8 mouse cellular contexts compared by ENCODE assay signal in genomic region chr7:80803173-80803872, GRCm38 (mm10). TPM values are rescaled to one million over a fixed set of nuclear protein-coding genes. Genes with fewer than 3 reads are reported as not detected.
DNase-seq lines count a peak whose midpoint lies in the region; ATAC-seq lines count a peak whose summit lies in the region.

No protein-coding gene starts in this region.

- 0 out of 2 replicates have a peak, but pooled peaks cover 3% of the 10 kb centered on the region for H3K27me3 ChIP-seq in hindbrain, embryonic 13.5 days

- ATAC-seq in hindbrain, embryonic 13.5 days (ENCODE audit: low FRiP score) = peak; percentile 98

- WGBS in hindbrain, embryonic 13.5 days = 1% methylated on average over 47 of the region's 47 CpGs

- peak overlapping the region; percentile 71 for H3K4me3 ChIP-seq in hindbrain, embryonic 13.5 days

- peak overlapping the region; percentile 84 for H3K9ac ChIP-seq in hindbrain, embryonic 13.5 days

- peaks cover 15% of the 10 kb centered on the region for H3K36me3 ChIP-seq in hindbrain, embryonic 13.5 days

- no peaks in the 10 kb centered on the region for H3K9me3 ChIP-seq in hindbrain, embryonic 13.5 days

- peak overlapping the region; percentile 79 for H3K27ac ChIP-seq in hindbrain, embryonic 13.5 days

- peak overlapping the region; percentile 75 for H3K4me2 ChIP-seq in hindbrain, embryonic 13.5 days

- peak; percentile 91 for DNase-seq in WW6 (ENCODE audit: low read depth, low spot score)
- DNase-seq in cerebellum, postnatal 25 days = peak; percentile 93 to 98
- peak; percentile 84 to 89 for DNase-seq in frontal cortex, postnatal 14 days (ENCODE audit: low spot score in 2 of 2)
- peak; percentile 72 to 77 for DNase-seq in layer of hippocampus, postnatal 25 days (ENCODE audit: extremely low spot score in 1 of 2, low spot score in 1 of 2)
- peak; percentile 97 for DNase-seq in lung, postnatal 14 days
- peak; percentile 97 for DNase-seq in retina, embryonic 14.5 days (ENCODE audit: low spot score)
- DNase-seq in thymus, postnatal 36 days = peak; percentile 94 to 96

- peaks cover 14% of the 10 kb centered on the region for H3K4me1 ChIP-seq in hindbrain, embryonic 13.5 days (replicated peaks)

RNA-seq across cellular contexts. Expression of gene Iqgap1, which starts 22.5 kb away (rescaled TPM):
- 21.1 and 23.6 TPM in 2 replicates for polyA plus RNA-seq in hindbrain, embryonic 13.5 days (2015; fragmentation: Nextera tagmentation; extraction: Ambion mirVana)
- total RNA-seq in layer of hippocampus, postnatal 25 days (2021) = 10 to 100 TPM; 15.9 to 23.3 TPM

RNA-seq across cellular contexts. Expression of gene Zscan2, which starts 57.4 kb away (rescaled TPM):
- 5.3 and 5.8 TPM in 2 replicates for polyA plus RNA-seq in hindbrain, embryonic 13.5 days (2015; fragmentation: Nextera tagmentation; extraction: Ambion mirVana)
- total RNA-seq in layer of hippocampus, postnatal 25 days (2021) = 10 to 100 TPM; 14.1 to 15.1 TPM

Comparison
In these comparisons a context has a peak if more than half of its experiments do, and no peak if none do; other contexts are left out.
1. Peak in every context shown above with its lines: DNase-seq, ATAC-seq, H3K4me3 ChIP-seq and H3K27ac ChIP-seq.